Mouse (Mus musculus) neural tube, embryonic 15.5 days (tissue): ENCODE measurements around the gene Fscn3. TPM values are rescaled to one million over a fixed set of nuclear protein-coding genes. Genes with fewer than 3 reads are reported as not detected.

Experiments used
- polyA plus RNA-seq: library from polyadenylated mRNA; unstranded; fragments of >200 nt; fragmentation: Nextera tagmentation; extraction: Ambion mirVana; gene quantifications from 2 replicates; pipeline ENCODE4 v1.2.1, GENCODE M21; 2015

Fscn3 gene
- polyA plus RNA-seq, 1 experiment from 2014 or later, result not detected

Other genes with a start within 250 kb of the Fscn3 start
- 21.1 and 21.3 TPM in 2 replicates for gene Zfp800, start 29.8 kb upstream of the Fscn3 start, polyA plus RNA-seq
- 429 and 444 TPM in 2 replicates for gene Arf5, start 4.2 kb upstream of the Fscn3 start, polyA plus RNA-seq
- gene Gcc1, start 601 bp downstream of the Fscn3 start, polyA plus RNA-seq, result 11.0 and 12.8 TPM in 2 replicates
- not detected in 2 replicates for gene Pax4, start 21.6 kb downstream of the Fscn3 start, polyA plus RNA-seq
- 71.1 and 86.1 TPM in 2 replicates for gene Snd1, start 47.4 kb downstream of the Fscn3 start, polyA plus RNA-seq